Mouse (Mus musculus) CH12.LX (cell line): ENCODE data around the gene Matn3.

Experiments used
- BHLHE40 ChIP-seq: IDR thresholded peaks from 2 replicates; pipeline ENCODE4 v1.6.1; 2011; ENCODE audit warnings: mild to moderate bottlenecking, low read depth, low read length, improper control_type of control experiment
- CTCF ChIP-seq, 2 experiments: IDR thresholded peaks in 1 of 2; conservative IDR thresholded peaks in 1 of 2; 2 replicates each; pipeline ENCODE4 v1.5.1; 2011 to 2012; ENCODE audit warnings: low read depth in 2 of 2, low read length in 2 of 2, improper control_type of control experiment in 1 of 2, inconsistent platforms in 1 of 2, mild to moderate bottlenecking in 1 of 2, moderate library complexity in 1 of 2
- POLR2A ChIP-seq: IDR thresholded peaks from 2 replicates; pipeline ENCODE4 v1.6.1; 2011; ENCODE audit warnings: low read depth, mild to moderate bottlenecking, improper control_type of control experiment, low read length
- POLR2AphosphoS2 ChIP-seq: IDR thresholded peaks from 2 replicates; pipeline ENCODE4 v1.6.1; 2011; ENCODE audit warnings: low read depth, low read length, improper control_type of control experiment
- SIN3A ChIP-seq: IDR thresholded peaks from 2 replicates; pipeline ENCODE4 v1.6.1; 2012; ENCODE audit warnings: low read length, improper control_type of control experiment, inconsistent platforms
- TCF12 ChIP-seq: IDR thresholded peaks from 2 replicates; pipeline ENCODE4 v1.6.1; 2014; ENCODE audit warnings: low read depth, mild to moderate bottlenecking, inconsistent platforms, low read length, improper control_type of control experiment
- USF1 ChIP-seq: IDR thresholded peaks from 2 replicates; pipeline ENCODE4 v1.6.1; 2014; ENCODE audit warnings: low read depth, mild to moderate bottlenecking, inconsistent platforms, low read length, improper control_type of control experiment
- ZNF384 ChIP-seq: IDR thresholded peaks from 2 replicates; pipeline ENCODE4 v1.6.1; 2012; ENCODE audit warnings: low read depth, low read length, improper control_type of control experiment, inconsistent platforms

GRCm38 (mm10) chr12:8939490-8939889 is 8.2 kb upstream of the Matn3 start:
- TF ChIP-seq SIN3A (no peak), USF1 (no peak), BHLHE40 (no peak), POLR2A (no peak), ZNF384 (no peak), CTCF (conservative IDR thresholded peaks at IDR 0.05 in 1 of 2, IDR thresholded peaks at IDR 0.05 in 1 of 2; ENCODE audit: low read depth in 2 of 2, low read length in 2 of 2) (no peak), TCF12 (no peak), POLR2AphosphoS2 (no peak)
